Mouse (Mus musculus) stomach, postnatal 0 days (tissue): Measurements from ENCODE around the gene Zcchc14.

ENCODE experiments used
- CTCF ChIP-seq: IDR thresholded peaks from 2 replicates; pipeline ENCODE4 v1.5.1; 2016; ENCODE audit warnings: antibody characterized with exemption, low read depth, mild to moderate bottlenecking, moderate library complexity
- EP300 ChIP-seq: optimal IDR thresholded peaks from 2 replicates; pipeline ENCODE3; 2016; ENCODE audit warnings: antibody characterized with exemption

DNA sequence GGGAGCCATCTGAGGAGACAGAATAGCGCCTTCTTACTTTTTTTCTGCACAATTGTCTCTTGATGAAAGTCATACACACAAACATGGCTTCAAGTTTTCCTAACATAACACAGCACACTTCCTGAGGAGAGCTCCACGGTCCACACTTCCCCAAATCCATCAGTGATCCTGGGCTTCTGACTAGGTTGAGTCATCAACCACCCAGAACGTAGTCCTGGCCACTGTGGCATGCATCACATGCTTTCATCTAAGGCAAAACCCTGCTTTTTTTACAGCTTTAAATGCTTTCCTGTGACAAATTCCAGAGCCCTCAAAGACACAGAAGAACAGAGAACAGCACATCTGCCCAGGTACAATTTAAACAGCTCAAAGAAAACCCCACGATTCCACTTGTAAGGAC is 24.0 kb downstream of the Zcchc14 start:
- TF ChIP-seq CTCF (no peak), EP300 (no peak)
